Mouse (Mus musculus) brown adipose tissue, adult 24 weeks (tissue): ENCODE measurements around the gene Ptprcap. TPM values are rescaled to one million over a fixed set of nuclear protein-coding genes. Genes with fewer than 3 reads are reported as not detected.

Source experiments
- H3K27ac ChIP-seq: fragments of 200-500 bp; replicated peaks from 2 replicates; pipeline ENCODE4 v1.5.1; 2012; ENCODE audit warnings: low read depth, mild to moderate bottlenecking, low read length
- H3K4me1 ChIP-seq: fragments of 200-500 bp; 2 replicates; pipeline ENCODE4 v1.6.1; 2012; ENCODE audit warnings: low read length, mixed read lengths; ENCODE audit not compliant: control insufficient read depth, insufficient read depth, insufficient read length
- H3K4me3 ChIP-seq: fragments of 200-500 bp; 2 replicates; pipeline ENCODE4 v1.5.1; 2012; ENCODE audit warnings: low read depth, mild to moderate bottlenecking, low read length, moderate library complexity; ENCODE audit not compliant: insufficient read depth
- polyA plus RNA-seq: library from polyadenylated mRNA; stranded (reverse); fragments of >200 nt; gene quantifications from 2 replicates; pipeline ENCODE4 v1.2.4, GENCODE M21; 2012; ENCODE audit not compliant: missing spikeins, insufficient read depth, insufficient read length

The Ptprcap gene
- polyA plus RNA-seq, 1 experiment: 1.3 TPM

DNA sequence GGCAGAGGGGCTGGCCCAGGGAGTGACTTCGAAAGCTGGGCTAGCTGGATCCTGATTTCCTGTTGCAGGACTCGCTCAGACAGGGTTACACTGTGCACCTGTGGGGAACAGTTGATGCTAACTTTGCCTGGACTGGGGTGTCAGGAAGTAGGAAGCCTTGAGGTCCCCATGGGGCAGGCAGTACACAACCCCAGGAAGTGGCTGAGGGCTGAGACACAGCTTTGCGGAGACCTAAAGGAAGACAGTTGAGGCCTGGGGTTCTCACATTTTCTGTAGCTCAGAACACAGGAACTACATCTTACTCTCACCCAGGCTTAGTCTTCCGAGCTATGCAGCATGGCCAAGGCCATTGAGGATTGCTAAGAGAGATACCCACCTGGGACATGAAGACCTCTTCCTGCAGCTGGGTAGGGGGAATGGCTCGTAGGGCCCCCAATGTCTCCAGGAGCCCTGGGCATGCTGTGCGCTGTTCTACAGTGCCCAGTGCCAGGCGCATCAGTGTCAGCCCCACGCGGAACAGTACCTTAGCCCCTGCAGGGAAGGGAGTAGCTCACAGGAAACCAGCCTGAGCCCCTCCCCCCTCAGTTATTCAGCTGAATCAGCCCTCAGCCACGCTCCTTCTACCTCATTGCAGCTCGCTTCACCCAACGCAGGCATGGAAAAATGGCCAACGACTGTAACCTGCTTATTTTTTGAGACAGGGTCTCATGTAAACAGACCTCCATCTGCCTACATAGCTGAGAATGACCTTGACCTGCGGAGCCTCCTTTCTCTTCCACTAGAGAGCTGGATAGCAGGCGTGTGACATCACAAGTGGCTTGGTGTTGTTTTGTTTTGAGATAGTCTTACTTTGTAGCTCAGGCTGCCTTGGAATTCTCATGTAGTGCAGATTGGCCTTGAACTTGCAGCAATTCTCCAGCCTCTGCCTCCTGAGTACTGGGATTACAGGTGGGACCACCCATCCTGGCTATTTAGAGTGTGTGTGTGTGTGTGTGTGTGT, 31.9 kb downstream of the Ptprcap start:
- H3K4me1 ChIP-seq: no peaks in the 10 kb centered on the region
- H3K27ac ChIP-seq: no peak overlapping the region
- no peak overlapping the region for H3K4me3 ChIP-seq

DNA sequence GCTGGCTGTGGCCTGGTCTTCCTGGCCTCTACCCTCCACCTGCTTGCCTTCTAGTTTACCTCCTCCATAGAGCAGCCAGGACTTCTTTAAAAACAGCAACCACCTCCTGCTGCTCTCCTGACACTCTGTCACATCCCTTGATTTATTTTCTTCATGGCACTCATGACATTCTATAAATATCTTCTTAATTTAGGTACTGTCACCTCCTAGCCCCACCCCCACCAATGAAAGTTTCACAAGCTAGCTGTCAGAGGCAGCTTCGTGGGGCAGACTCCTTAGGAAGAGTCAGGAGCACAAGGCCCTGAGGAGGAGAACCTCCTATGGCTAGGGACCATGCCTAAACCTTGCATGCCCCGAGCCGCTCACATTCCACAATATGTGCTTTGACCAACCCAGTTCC, 33.9 kb downstream of the Ptprcap start:
- Histone ChIP-seq H3K4me1 (no peaks in the 10 kb centered on the region), H3K27ac (no peak overlapping the region), H3K4me3 (no peak overlapping the region)

DNA sequence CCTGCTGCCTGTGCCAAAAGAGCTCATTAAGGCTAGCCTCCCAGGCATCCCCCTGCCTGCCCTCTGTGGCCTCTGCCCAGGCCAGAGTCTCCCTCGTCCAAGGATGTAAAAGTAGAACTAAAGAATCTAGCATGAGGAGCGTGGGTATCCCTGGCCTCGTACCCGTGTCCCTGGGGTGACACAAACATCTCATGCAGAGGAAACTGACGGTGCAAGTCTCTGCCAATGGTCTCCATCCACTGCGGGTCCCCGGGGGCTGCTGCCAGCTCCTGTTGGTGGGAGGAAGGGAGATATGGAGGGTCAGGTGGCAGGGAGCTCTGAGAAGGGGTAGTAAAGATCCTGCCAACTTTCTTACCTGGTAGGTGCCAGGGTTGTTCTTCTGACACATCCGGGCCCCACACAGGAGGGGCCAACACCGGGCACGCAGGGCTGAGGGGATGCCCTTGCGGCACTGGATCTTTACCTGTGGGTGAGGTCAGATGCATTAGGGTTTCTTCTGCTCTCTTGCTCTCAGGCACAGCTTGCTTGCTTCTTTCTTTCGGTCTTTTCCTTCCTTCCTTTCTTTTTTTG, 35.7 kb downstream of the Ptprcap start:
- Histone ChIP-seq H3K4me1 (peaks cover 9% of the 10 kb centered on the region), H3K4me3 (no peak overlapping the region), H3K27ac (no peak overlapping the region)

DNA sequence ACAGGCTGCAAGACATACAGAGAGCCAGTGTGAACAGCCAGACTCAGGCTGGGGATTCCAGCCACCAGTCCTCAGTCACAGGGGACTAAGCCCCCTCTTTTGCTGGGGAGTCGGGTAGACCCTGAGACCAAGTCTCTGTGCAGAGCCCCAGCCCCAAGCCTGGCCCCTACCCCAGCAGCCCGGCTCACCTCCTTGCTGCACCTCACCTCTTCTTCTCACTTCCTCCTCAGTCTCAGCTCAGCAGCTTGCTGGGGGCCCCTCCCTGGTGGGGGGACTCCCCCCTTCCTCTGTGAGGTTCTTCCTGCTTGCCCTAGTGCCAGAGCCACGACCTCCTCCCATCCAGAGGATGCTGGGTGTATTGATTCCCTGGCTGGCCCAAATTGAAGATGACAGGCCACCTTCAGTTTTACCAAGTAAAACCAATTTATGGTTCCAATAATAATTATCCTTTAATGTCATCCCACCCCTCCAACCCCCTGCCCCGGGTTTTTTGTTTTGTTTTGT, 37.5 kb downstream of the Ptprcap start, which contains the start of gene Tbc1d10c:
Gene Tbc1d10c, minus strand, starts transcription at position 454 of the 504 bp plus-strand sequence.
- peaks cover 11% of the 10 kb centered on the region for H3K4me1 ChIP-seq
- peak within 1 kb of the TSS; percentile 84 for H3K27ac ChIP-seq
- H3K4me3 ChIP-seq: peak within 1 kb of the TSS; percentile 94

DNA sequence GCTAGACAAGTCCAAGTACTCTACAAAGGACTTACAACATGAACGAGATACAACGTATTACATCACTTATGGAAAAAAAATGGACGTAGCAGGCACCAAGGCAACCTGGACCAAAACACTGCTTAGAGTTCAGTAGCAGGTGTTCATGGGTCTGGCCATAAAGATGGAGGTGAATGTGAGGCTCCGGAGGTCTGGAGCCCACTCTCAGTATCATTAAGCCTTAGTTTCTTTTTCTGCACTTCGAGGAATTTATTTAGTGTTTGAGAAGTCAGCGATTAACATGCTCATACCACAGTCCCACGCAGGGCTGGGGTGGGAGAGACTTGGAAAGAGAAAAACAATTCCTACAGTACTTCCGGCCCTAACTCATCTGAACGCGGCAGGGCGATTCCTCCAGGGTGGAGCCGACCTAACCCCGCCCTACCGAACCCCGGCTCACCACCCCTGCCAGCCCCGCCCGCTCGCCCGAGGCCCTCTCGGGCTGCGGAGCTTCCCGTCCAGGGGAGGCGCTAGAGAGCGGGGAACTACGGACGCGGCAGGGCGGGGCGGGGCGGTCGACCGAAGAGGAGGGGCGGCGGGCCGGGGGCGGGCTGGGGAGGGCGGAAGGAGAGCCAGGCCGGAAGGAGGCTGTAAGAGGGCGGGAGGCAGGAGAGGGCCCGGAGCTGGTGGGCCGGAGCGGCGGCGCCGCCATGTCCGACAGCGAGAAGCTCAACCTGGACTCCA, 38.3 kb downstream of the Ptprcap start, which contains the start of gene Ppp1ca:
Gene Ppp1ca, plus strand, starts transcription at position 538 of the 723 bp plus-strand sequence.
- peak within 1 kb of the TSS; percentile 84 for H3K27ac ChIP-seq
- H3K4me1 ChIP-seq: peaks cover 16% of the 10 kb centered on the region
- peak within 1 kb of the TSS; percentile 94 for H3K4me3 ChIP-seq

DNA sequence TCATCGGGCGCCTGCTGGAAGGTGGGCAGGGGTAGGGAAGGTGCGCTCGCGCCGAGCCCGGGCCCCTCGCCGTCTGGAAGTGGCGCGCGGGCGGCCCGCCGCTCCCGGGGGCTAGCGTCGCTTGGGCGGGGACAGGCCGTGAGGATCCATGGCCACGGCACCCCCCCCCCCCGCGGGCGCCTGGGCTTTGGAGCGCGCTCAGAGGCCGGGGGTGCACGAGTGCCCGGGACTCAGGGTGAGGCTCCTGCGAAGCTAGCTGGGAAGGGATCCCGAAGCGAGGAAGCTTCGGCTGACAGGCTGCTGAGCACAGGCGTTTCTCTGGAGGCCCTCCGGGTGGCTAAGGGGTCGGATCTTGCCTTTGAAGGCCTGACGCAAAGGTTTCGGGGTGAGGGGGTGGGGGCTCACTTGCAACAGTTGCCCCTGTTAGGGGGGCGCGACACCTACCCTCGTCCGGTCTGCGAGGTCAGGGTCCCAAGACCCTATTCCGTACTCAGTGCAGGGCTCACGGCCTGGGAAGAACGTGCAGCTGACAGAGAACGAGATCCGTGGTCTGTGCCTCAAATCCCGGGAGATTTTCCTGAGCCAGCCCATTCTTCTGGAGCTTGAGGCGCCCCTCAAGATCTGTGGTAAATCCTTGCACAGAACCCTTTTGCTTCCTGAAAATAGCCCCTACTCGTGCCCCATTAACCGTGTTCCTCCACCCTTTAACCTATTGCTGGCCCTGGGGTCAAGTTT, 39.0 kb downstream of the Ptprcap start:
- peak overlapping the region; percentile 94 for H3K4me3 ChIP-seq
- peak overlapping the region; percentile 84 for H3K27ac ChIP-seq
- H3K4me1 ChIP-seq: peaks cover 17% of the 10 kb centered on the region

DNA sequence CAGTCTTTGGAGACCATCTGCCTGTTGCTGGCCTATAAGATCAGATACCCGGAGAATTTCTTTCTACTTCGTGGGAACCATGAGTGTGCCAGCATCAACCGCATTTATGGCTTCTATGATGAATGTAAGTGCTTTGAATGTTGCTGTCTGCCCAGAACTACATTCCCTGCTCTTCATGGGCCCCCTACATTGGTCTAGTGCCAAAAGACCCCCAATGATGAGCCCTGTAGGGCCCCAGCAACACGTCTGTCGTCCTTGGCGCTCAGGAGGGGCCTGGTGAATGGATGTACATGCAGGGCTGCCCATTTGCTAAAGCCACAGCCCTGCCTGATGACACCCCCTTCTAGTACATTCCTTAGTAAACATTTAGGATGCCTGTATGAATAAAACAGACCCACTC, 39.7 kb downstream of the Ptprcap start:
- peak overlapping the region; percentile 94 for H3K4me3 ChIP-seq
- H3K4me1 ChIP-seq: peaks cover 17% of the 10 kb centered on the region
- no peak overlapping the region for H3K27ac ChIP-seq

DNA sequence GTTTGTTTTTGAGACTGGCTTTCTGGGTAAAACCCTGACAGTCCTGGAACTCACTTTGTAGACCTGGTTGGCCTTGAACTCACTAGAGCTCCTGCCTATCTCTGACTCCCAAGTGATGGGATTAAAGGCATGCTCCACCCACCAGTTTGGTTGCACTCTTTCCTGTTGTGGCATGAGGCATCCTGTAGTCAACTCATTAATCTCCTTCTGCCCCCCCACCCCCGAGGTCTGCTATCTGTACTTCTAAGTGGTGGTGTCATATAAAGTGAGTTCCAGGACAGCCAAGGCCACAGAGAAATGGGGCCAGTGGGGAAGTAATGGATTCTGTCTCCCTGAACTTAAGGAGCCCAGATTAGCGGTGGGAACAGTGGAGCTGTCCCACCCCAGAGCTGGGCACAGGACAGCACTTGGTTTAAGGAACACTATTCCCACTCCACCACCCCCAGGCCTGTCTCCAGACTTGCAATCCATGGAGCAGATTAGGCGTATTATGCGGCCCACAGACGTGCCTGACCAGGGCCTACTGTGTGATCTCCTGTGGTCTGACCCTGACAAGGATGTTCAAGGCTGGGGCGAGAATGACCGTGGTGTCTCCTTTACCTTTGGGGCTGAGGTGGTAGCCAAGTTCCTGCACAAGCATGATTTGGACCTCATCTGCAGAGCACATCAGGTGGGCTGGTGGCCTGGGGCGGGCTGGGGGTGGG, 40.8 kb downstream of the Ptprcap start:
- Histone ChIP-seq H3K4me3 (no peak overlapping the region), H3K27ac (no peak overlapping the region), H3K4me1 (peaks cover 17% of the 10 kb centered on the region)

DNA sequence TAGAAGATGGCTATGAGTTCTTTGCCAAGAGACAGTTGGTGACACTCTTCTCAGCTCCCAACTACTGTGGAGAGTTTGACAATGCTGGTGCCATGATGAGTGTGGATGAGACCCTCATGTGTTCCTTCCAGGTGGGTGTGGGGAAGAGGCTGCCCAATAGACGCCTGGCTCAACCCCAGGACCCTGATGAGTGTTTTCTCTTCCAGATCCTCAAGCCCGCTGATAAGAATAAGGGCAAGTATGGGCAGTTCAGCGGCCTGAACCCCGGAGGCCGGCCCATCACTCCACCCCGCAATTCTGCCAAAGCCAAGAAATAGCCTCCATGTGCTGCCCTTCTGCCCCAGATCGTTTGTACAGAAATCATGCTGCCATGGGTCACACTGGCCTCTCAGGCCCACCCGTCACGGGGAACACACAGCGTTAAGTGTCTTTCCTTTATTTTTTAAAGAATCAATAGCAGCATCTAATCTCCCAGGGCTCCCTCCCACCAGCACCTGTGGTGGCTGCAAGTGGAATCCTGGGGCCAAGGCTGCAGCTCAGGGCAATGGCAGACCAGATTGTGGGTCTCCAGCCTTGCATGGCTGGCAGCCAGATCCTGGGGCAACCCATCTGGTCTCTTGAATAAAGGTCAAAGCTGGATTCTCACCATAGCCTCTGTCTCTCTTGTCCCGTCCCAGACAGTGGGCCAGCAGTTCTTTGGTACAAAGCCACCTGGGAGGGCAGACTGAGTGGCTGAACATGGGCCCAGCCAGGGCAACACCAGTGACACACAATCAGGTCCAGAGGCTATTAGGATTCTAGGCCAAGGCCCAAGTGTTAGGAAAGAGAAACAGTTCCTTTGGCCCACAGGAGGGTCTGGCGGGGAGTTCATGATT, 41.6 kb downstream of the Ptprcap start:
- Histone ChIP-seq H3K4me3 (no peak overlapping the region), H3K27ac (no peak overlapping the region), H3K4me1 (peaks cover 17% of the 10 kb centered on the region)

DNA sequence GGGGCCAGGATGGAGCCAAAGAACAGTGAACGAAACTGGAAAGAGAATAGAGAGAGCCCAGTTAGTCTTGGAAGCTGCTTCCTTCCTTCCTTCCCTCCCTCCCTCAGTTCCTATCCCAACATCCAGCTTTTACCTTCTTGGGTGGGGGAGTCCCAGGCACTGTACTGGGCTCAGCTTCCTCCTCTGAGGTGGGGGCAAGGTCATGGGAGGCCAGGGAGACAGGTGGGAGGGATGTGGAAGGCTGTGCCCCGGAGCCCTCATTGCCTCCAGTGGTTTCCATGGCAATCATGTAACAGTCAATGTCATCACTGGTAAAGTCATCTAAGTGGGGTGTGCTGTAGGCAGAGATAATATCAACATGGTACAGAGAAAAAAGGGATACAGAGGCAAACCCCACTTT, 42.6 kb downstream of the Ptprcap start:
- H3K4me3 ChIP-seq: no peak overlapping the region
- H3K4me1 ChIP-seq: peaks cover 24% of the 10 kb centered on the region
- no peak overlapping the region for H3K27ac ChIP-seq

DNA sequence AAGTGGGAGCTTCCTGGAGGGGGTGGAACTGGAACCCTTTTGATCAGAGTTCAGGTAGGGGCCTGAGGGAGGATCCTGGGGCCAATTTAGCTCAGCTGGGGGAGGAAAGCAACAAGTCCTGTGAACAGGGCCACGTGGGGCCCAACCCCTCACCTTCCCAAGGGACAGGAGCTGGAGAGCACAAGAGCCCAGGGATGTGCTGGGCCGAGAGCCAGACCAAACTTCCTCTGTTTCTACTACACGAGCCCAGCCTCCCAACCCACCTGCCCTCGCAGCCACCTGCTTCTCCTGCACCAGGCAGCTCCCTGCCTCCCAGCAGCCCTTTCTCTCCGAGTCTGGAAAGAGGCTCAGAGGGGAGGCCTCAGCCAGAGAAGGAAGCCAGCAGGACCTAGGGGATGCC, 43.1 kb downstream of the Ptprcap start:
- no peak overlapping the region for H3K4me3 ChIP-seq
- H3K4me1 ChIP-seq: peaks cover 24% of the 10 kb centered on the region
- H3K27ac ChIP-seq: no peak overlapping the region

DNA sequence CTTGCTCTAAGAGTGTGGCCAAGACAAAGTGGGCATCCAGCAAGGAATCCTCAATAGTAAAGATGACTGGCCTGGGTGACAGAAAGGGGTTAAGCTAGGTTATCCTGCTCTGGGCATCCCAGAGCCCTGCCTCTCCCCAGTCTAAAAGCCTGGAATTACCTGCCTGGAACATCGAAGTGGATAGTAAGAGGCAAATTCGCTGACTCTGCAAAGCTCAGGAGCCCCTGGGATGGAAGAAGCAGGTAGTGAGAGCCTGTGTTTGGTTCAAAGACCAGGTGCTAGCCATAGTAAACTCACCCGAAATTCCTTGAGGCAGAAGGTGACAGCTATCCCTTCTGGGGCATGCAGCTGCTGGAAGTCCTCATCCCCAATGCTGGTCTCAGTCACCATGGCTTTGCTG, 43.8 kb downstream of the Ptprcap start:
- no peak overlapping the region for H3K27ac ChIP-seq
- no peak overlapping the region for H3K4me3 ChIP-seq
- peaks cover 24% of the 10 kb centered on the region for H3K4me1 ChIP-seq

DNA sequence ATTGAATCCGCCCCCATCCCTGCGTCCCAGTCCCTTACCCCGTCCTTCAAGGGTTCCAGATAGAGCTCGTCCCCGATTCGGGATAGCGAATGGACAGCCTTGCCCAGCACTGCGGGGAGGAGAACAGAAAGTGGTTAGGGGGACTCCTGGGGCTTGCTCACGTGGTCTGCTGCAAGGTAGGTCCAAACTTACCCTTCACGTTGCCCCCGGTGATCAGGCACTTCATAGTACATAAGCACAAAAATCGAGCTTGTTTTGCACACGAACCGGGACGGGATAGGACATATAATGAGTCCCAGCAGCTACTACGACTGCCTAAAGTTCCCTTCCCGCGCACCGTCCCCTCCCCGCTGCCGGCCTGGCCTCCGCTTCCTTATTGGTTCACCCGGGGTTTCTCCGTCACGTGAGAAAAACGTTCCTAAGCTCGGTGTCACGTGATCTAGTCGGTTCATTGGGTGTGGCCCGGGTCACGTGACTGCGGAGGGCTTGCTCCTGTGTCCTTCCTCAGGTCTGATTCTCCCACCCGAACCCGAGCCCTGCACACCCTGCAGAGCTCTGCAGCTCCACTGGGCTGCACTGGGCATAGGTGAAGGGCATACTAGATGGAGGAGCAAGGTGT, 48.0 kb downstream of the Ptprcap start, which contains the start of gene Rad9a:
Gene Rad9a, minus strand, starts transcription at position 372 of the 619 bp plus-strand sequence.
- Histone ChIP-seq H3K27ac (peak within 1 kb of the TSS; percentile 58), H3K4me3 (peak within 1 kb of the TSS; percentile 70), H3K4me1 (peaks cover 10% of the 10 kb centered on the region)
